Mouse (Mus musculus): ENCODE measurements around the gene Dock8.

The Dock8 gene

GRCm38 (mm10) chr19:24999201-24999886 is at the start of gene Dock8:
Gene Dock8, plus strand, starts transcription at chr19:24999534.
- DNase-seq (ENCODE audit: low spot score in 2 of 2): peak; percentile 43 to 58

- DNase-seq (ENCODE audit: low spot score in 2 of 2): no peak
Measured at GRCm38 (mm10) chr19:24958531-24958930, 40.8 kb upstream of the Dock8 start.

GRCm38 (mm10) chr19:24961172-24961962 is 38.0 kb upstream of the Dock8 start, which contains the start of gene Cbwd1:
Gene Cbwd1, minus strand, starts transcription at chr19:24961610.
- peak; percentile 98 to 99 for DNase-seq (ENCODE audit: low spot score in 2 of 2)

- DNase-seq (ENCODE audit: low spot score in 2 of 2): no peak
Measured at GRCm38 (mm10) chr19:24966203-24966602, 33.1 kb upstream of the Dock8 start.

- DNase-seq (ENCODE audit: low spot score in 2 of 2): no peak
Measured at GRCm38 (mm10) chr19:24966941-24967340, 32.4 kb upstream of the Dock8 start.

- no peak for DNase-seq (ENCODE audit: low spot score in 2 of 2)
Measured at GRCm38 (mm10) chr19:24971307-24971706, 28.0 kb upstream of the Dock8 start.

GRCm38 (mm10) chr19:24972701-24973390 is 26.5 kb upstream of the Dock8 start:
- no peak for DNase-seq (ENCODE audit: low spot score in 2 of 2)

- no peak for DNase-seq (ENCODE audit: low spot score in 2 of 2)
Measured at GRCm38 (mm10) chr19:24977991-24978390, 21.3 kb upstream of the Dock8 start.

GRCm38 (mm10) chr19:24978852-24979842 is 20.2 kb upstream of the Dock8 start:
- DNase-seq (ENCODE audit: low spot score in 2 of 2): no peak

- peak; percentile 27 to 46 for DNase-seq (ENCODE audit: low spot score in 2 of 2)
Measured at GRCm38 (mm10) chr19:24981294-24981693, 18.0 kb upstream of the Dock8 start.

GRCm38 (mm10) chr19:24983050-24983449 is 16.3 kb upstream of the Dock8 start:
- no peak for DNase-seq (ENCODE audit: low spot score in 2 of 2)

- no peak for DNase-seq (ENCODE audit: low spot score in 2 of 2)
Measured at GRCm38 (mm10) chr19:24983857-24984498, 15.4 kb upstream of the Dock8 start.

GRCm38 (mm10) chr19:24985045-24985444 is 14.3 kb upstream of the Dock8 start:
- no peak for DNase-seq (ENCODE audit: low spot score in 2 of 2)

- no peak for DNase-seq (ENCODE audit: low spot score in 2 of 2)
Measured at GRCm38 (mm10) chr19:24987355-24987754, 12.0 kb upstream of the Dock8 start.

- no peak for DNase-seq (ENCODE audit: low spot score in 2 of 2)
Measured at GRCm38 (mm10) chr19:24988831-24989230, 10.5 kb upstream of the Dock8 start.

GRCm38 (mm10) chr19:24990138-24990822 is 9.1 kb upstream of the Dock8 start:
- no peak for DNase-seq (ENCODE audit: low spot score in 2 of 2)

GRCm38 (mm10) chr19:24993526-24993925 is 5.8 kb upstream of the Dock8 start:
- no peak for DNase-seq (ENCODE audit: low spot score in 2 of 2)

- DNase-seq (ENCODE audit: low spot score in 2 of 2): no peak
Measured at GRCm38 (mm10) chr19:24994900-24995299, 4.4 kb upstream of the Dock8 start.

- no peak for DNase-seq (ENCODE audit: low spot score in 2 of 2)
Measured at GRCm38 (mm10) chr19:24996815-24997704, 2.3 kb upstream of the Dock8 start.

Measured in right cerebral cortex, postnatal 10 days (tissue).